Mouse (Mus musculus) forebrain, embryonic 12.5 days (tissue): ENCODE data around the gene Chmp5. TPM values are rescaled to one million over a fixed set of nuclear protein-coding genes. Genes with fewer than 3 reads are reported as not detected.
A peak's percentile ranks its signal among the peaks of the same experiment; 100 is the strongest.
"Not testable (repeated sequence)": the region's sequence is repeated elsewhere in the genome, so short reads cannot be mapped to it uniquely, and the experiment has no call there.

Experiments
- ATAC-seq: fragments of 200-750 bp; cut with Nextera tagmentation; 2 replicates; pipeline ENCODE4 v1.8.0; 2017; ENCODE audit warnings: moderate TSS enrichment; ENCODE audit not compliant: low FRiP score
- H3K27ac ChIP-seq: fragments of 300-500 bp; sonication (generic); 2 replicates; pipeline ENCODE4 v1.5.1; 2016; ENCODE audit warnings: mild to moderate bottlenecking
- H3K27me3 ChIP-seq: fragments of 300-500 bp; sonication (generic); 2 replicates; pipeline ENCODE4 v1.6.1; 2016; ENCODE audit warnings: mild to moderate bottlenecking
- H3K36me3 ChIP-seq: fragments of 300-500 bp; sonication (generic); replicated peaks from 2 replicates; pipeline ENCODE4 v1.6.1; 2016; ENCODE audit warnings: mild to moderate bottlenecking
- H3K4me1 ChIP-seq: fragments of 300-500 bp; sonication (generic); 2 replicates; pipeline ENCODE4 v1.6.1; 2016
- H3K4me2 ChIP-seq: fragments of 300-500 bp; sonication (generic); 2 replicates; pipeline ENCODE4 v1.6.1; 2016; ENCODE audit warnings: mild to moderate bottlenecking, moderate library complexity
- H3K4me3 ChIP-seq: fragments of 300-500 bp; sonication (generic); replicated peaks from 2 replicates; pipeline ENCODE4 v1.5.1; 2016; ENCODE audit warnings: mild to moderate bottlenecking
- H3K9ac ChIP-seq: fragments of 300-500 bp; sonication (generic); 2 replicates; pipeline ENCODE4 v1.6.1; 2016; ENCODE audit warnings: mild to moderate bottlenecking
- H3K9me3 ChIP-seq: fragments of 300-500 bp; sonication (generic); 2 replicates; pipeline ENCODE4 v1.6.1; 2016
- WGBS: fragments of 180-500 bp; shearing (Covaris S2); methylation state at CpG from one replicate; pipeline ENCODE4 v1.1.7; 2016; 5-methylcytosine and 5-hydroxymethylcytosine counted together
- polyA plus RNA-seq: library from polyadenylated mRNA; unstranded; fragments of >200 nt; fragmentation: Nextera tagmentation; extraction: Ambion mirVana; gene quantifications from 2 replicates; pipeline ENCODE4 v1.2.1, GENCODE M21; 2016

Gene Chmp5
- polyA plus RNA-seq, 1 experiment from 2014 or later: 143 TPM

DNA sequence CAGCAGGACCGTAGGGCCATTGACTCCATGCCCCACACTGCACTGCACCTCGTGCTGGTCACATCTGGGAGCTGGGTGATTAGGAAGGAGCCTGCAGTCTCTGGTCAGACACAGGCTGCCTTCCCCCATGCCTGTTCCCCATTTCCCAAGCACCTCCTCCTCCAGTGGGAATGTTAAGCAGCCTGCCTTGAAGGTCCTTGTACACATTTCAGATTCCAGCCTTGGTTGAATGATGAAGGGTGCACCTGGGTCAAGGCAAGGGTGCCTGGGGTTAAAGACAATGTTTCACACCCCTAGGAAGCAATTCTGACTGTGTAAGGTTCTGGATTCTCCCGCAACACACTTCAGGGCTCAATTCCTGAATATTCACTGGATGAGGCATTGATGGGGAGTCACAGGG is 26.9 kb upstream of the Chmp5 start:
- Histone ChIP-seq H3K9me3 (no peaks in the 10 kb centered on the region; the same call in 1 of the 2 replicates), H3K4me2 (no peak overlapping the region), H3K4me3 (no peak overlapping the region), H3K4me1 (no peaks in the 10 kb centered on the region), H3K27ac (no peak overlapping the region), H3K9ac (no peak overlapping the region), H3K36me3 (no peaks in the 10 kb centered on the region), H3K27me3 (no peaks in the 10 kb centered on the region)
- WGBS: 80% methylated on average over 3 of the region's 3 CpGs
- no peak for ATAC-seq

DNA sequence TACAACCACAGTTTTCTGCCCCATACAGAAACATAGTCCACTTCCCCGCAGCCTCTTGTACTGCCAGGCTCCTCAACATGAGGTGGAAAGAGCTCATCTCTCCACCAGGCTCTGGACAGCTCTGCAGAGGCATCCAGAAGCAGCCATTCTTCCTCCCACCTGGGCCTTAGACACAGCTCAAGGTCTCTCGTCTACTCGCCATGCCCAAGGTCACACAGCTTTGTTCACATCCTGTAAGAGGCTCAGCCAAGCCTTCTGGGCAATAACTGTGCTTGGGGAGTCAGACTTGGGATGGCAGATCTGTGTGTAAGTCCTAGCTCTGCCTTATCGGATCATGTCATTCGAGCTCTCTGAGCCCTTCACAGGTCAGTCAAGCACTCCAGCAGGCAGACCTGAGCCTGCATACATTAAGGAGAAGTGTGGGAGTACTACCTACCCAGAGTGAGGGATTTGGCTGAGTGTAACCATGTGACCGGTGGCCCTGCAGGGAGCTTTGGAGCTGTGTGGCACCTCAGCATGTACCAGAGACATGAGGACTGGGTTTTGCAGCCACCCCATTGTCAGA is 25.0 kb upstream of the Chmp5 start:
- Histone ChIP-seq H3K4me3 (no peak overlapping the region), H3K4me1 (no peaks in the 10 kb centered on the region), H3K9ac (no peak overlapping the region), H3K27me3 (no peaks in the 10 kb centered on the region), H3K27ac (no peak overlapping the region), H3K9me3 (no peaks in the 10 kb centered on the region; the same call in 1 of the 2 replicates), H3K4me2 (no peak overlapping the region), H3K36me3 (no peaks in the 10 kb centered on the region)
- 81% methylated on average over 6 of the region's 6 CpGs for WGBS
- no peak for ATAC-seq

DNA sequence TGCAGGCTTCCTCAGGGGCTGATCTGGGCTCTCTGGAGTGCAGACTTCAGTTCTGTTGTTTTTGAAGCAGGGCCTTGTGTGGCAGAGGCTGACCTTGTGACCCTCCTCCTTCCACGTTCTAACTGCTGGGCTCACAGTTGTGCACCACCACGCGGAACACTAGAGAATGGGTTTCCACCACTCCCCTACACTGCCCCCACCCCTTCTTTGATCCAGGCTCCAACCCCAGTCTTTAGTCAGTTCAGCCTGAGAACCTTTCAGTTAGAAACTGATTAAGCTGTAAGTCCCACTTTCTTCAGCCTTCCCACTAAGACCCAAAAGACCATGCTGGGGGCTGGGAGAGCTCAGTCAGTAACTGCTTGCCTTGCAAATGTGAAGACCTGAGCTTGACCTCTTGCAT is 22.6 kb upstream of the Chmp5 start:
- Histone ChIP-seq H3K9me3 (no peaks in the 10 kb centered on the region), H3K4me2 (no peak overlapping the region), H3K36me3 (no peaks in the 10 kb centered on the region), H3K9ac (no peak overlapping the region), H3K4me1 (no peaks in the 10 kb centered on the region), H3K27ac (no peak overlapping the region), H3K4me3 (no peak overlapping the region), H3K27me3 (no peaks in the 10 kb centered on the region)
- ATAC-seq: no peak
- WGBS: 41% methylated on average over 3 of the region's 3 CpGs

DNA sequence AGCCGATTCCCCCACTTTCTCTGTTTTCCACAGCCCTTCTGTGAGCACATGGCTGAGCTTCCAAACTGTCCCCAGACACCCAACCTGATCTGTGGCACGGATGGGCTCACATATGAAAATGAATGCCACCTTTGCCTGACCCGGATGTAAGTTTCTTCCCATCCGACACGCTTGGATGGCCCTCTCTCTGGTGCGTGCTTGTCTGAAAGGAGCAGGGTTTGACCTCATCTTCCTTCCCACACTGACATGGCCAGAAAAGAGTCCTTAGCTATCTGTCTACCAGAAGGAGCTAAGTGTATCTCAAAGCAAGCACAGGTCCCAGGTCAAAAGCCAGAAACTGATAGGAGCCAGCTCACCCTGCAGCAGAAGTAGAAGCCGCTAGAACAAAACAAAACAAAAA is 19.2 kb upstream of the Chmp5 start:
- H3K4me3 ChIP-seq: no peak overlapping the region
- no peaks in the 10 kb centered on the region for H3K27me3 ChIP-seq
- no peak for ATAC-seq
- H3K27ac ChIP-seq: no peak overlapping the region
- no peak overlapping the region for H3K9ac ChIP-seq
- no peaks in the 10 kb centered on the region for H3K4me1 ChIP-seq
- WGBS: 89% methylated on average over 7 of the region's 7 CpGs
- H3K36me3 ChIP-seq: peaks cover 24% of the 10 kb centered on the region
- no peaks in the 10 kb centered on the region for H3K9me3 ChIP-seq
- no peak overlapping the region for H3K4me2 ChIP-seq

DNA sequence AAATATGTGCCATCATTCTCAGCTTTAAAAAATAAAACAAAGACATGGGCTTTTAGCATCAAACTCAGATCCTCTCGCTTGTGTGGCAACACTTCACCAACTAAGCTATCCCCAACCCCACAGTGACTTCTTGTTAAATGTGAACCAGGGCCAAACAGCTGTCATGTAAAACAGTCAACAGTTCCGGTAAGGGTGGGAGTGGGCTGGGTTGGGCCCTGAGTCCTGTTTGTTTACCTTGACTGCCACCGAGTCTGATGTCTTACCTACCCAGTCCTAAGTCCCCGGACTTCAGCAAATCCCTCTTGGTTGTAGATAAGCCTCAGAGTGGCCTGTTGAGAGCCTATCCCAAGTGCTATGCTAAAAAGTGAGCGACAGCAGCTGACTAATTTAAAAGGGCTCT is 14.5 kb upstream of the Chmp5 start:
- no peaks in the 10 kb centered on the region for H3K27me3 ChIP-seq
- WGBS: 94% methylated on average over 5 of the region's 5 CpGs
- no peak for ATAC-seq
- no peak overlapping the region for H3K27ac ChIP-seq
- no peak overlapping the region for H3K9ac ChIP-seq
- no peaks in the 10 kb centered on the region for H3K4me1 ChIP-seq
- no peaks in the 10 kb centered on the region for H3K9me3 ChIP-seq
- H3K4me3 ChIP-seq: no peak overlapping the region
- H3K4me2 ChIP-seq: no peak overlapping the region
- peaks cover 66% of the 10 kb centered on the region for H3K36me3 ChIP-seq

DNA sequence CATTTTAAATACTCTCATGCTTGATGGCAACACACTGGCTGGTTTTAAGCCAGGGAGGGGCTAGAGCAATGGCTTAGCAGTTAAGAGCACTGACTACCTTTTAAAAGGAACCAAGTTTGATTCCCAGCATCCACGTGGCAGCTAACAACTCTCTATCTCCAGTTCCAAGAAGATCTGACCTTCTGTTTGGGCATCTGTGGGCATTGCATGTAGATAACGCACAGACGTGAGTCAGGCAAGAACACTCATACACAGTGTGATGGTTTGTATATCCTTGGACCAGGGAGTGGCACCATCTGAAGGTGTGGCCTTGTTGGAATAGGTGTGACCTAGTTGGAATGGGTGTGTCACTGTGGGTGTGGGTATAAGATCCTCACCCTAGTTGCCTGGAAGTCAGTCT is 13.8 kb upstream of the Chmp5 start:
- H3K27me3 ChIP-seq, H3K4me3 ChIP-seq, ATAC-seq, H3K4me2 ChIP-seq, H3K4me1 ChIP-seq, H3K9ac ChIP-seq, H3K9me3 ChIP-seq, H3K27ac ChIP-seq: not testable (repeated sequence)
- H3K36me3 ChIP-seq: peaks cover 72% of the 10 kb centered on the region
- WGBS: 92% methylated on average over 3 of the region's 3 CpGs

GRCm38 (mm10) chr4:40936175-40936839 is 11.9 kb upstream of the Chmp5 start:
- H3K9me3 ChIP-seq: 0 out of 2 replicates have a peak, but pooled peaks cover 6% of the 10 kb centered on the region
- 88% methylated on average over 9 of the region's 9 CpGs for WGBS
- H3K9ac ChIP-seq: no peak overlapping the region
- no peak overlapping the region for H3K27ac ChIP-seq
- H3K4me2 ChIP-seq: no peak overlapping the region
- no peak for ATAC-seq
- H3K36me3 ChIP-seq: peaks cover 92% of the 10 kb centered on the region
- no peaks in the 10 kb centered on the region for H3K27me3 ChIP-seq
- H3K4me1 ChIP-seq: no peaks in the 10 kb centered on the region
- H3K4me3 ChIP-seq: no peak overlapping the region

DNA sequence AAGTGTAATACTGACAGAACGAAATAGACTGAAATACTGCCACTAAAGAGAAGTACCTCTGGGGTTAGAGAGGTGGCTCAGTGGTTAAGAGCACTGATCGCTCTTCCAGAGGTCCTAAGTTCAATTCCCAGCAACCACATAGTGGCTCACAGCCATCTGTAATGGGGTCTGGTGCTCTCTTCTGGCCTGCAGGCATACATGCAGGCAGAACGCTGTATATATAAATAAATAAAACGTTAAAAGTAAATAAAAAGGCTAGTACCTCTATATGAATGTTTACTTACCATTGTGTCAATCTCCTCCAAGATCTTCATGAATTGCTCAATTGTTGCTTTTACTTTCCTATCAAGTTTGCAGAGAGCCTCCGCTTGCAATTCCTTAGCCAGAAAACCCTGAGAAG is 9.4 kb upstream of the Chmp5 start:
- H3K4me1 ChIP-seq: no peaks in the 10 kb centered on the region
- no peak overlapping the region for H3K4me2 ChIP-seq
- H3K9ac ChIP-seq: no peak overlapping the region
- peaks cover 95% of the 10 kb centered on the region for H3K36me3 ChIP-seq
- 0 out of 2 replicates have a peak, but pooled peaks cover 6% of the 10 kb centered on the region for H3K9me3 ChIP-seq
- H3K4me3 ChIP-seq: no peak overlapping the region
- no peak overlapping the region for H3K27ac ChIP-seq
- no peak for ATAC-seq
- no peaks in the 10 kb centered on the region for H3K27me3 ChIP-seq
- 97% methylated on average over 5 of the region's 5 CpGs for WGBS

- no peak for ATAC-seq
- no peaks in the 10 kb centered on the region for H3K27me3 ChIP-seq
- H3K4me2 ChIP-seq: no peak overlapping the region
- peaks cover 72% of the 10 kb centered on the region for H3K36me3 ChIP-seq
- H3K9me3 ChIP-seq: 0 out of 2 replicates have a peak, but pooled peaks cover 6% of the 10 kb centered on the region
- peaks cover 15% of the 10 kb centered on the region for H3K4me1 ChIP-seq
- no peak overlapping the region for H3K9ac ChIP-seq
- no peak overlapping the region for H3K4me3 ChIP-seq
- no peak overlapping the region for H3K27ac ChIP-seq
- 97% methylated on average over 5 of the region's 5 CpGs for WGBS
Observed at GRCm38 (mm10) chr4:40943651-40944050, 4.6 kb upstream of the Chmp5 start.

DNA sequence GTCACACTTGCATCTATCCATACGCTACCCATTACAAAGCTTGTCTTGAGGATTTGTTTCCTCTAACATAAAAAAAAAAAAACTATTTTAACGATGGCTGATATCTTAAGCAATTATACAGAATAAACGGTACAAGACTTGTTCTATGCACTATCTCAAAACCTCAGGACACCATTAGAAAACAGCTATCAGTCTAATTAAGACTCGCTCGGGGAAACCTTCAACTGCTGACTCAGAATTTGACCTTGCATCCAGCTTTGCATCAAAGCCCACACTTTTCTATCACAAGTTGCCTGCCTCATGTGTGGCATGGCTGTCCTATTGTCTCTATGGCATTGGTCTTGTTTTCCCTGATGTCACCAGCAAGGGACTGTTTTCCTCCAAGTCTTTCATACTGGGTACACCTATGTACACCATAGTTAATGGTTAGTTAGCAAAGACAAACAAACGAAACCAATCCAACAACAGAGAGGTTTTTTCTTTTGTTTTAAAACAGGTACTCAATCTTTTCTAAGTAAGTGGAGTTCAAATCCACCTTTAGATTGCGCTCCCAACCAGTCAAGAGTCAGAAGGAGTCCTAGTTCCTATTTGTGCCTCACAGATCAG is 1.6 kb upstream of the Chmp5 start:
- Histone ChIP-seq H3K4me1 (peaks cover 24% of the 10 kb centered on the region), H3K9ac (peak overlapping the region; percentile 89; the same call in 1 of the 2 replicates), H3K27ac (no peak overlapping the region), H3K36me3 (peaks cover 49% of the 10 kb centered on the region), H3K9me3 (no peaks in the 10 kb centered on the region), H3K4me3 (peak overlapping the region; percentile 88), H3K27me3 (no peaks in the 10 kb centered on the region), H3K4me2 (peak overlapping the region; percentile 85)
- 88% methylated on average over 7 of the region's 7 CpGs for WGBS
- ATAC-seq: no peak

DNA sequence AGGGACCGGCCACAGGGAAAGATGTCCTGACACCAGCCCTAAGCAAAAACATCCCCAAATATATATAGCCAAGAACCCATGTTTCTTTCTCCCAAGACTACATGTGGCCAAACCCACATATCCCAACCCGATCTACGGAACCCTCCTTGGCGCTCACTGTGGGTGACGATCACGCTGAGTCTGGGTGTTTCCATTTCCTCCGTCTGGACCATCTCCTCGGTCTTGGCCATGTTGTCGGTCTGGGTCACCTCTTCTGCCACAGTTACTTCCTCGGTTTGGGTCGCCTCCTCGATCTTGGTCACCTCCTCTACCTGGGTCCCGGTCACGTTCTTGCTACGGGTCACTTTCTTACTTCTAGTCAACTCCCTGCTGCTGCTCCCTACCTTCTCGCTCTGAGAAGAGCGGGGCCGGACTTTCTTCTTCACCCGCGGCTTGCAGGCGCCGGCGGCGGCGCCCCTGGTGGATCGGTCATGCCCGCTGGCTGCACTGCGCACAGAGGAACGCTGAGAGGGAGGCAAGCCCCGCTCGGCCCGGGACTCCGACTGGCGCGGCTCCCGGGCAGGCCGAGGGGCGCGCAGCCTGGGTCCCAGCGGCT is 545 bp upstream of the Chmp5 start:
- Histone ChIP-seq H3K9ac (peak overlapping the region; percentile 89), H3K4me3 (peak overlapping the region; percentile 88), H3K27me3 (no peaks in the 10 kb centered on the region), H3K27ac (peak overlapping the region; percentile 87), H3K4me1 (peaks cover 24% of the 10 kb centered on the region), H3K36me3 (peaks cover 44% of the 10 kb centered on the region), H3K9me3 (no peaks in the 10 kb centered on the region), H3K4me2 (peak overlapping the region; percentile 85)
- WGBS: under 1% methylated on average over 40 of the region's 40 CpGs
- no peak for ATAC-seq

DNA sequence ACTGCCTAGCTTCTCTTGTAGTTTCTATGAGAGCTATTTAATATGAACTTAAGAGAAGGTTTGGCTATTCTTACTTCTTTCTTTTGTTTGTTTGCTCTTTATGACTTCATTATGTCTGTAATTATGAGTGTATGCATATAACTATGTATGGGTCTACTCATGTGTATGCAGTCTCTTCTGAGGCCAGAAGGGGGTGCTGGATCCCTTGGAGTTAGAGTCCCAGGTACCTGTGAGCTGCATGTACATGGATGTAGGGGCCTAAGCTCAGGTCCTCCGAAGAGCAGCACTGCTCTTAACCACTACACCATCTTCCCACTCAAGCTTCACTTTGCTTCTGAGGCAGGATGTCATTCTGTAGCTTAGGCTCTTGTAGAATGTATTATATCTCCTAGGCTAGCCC is 5.3 kb downstream of the Chmp5 start:
- 95% methylated on average over 1 of the region's 1 CpGs for WGBS
- no peak overlapping the region for H3K4me2 ChIP-seq
- no peak overlapping the region for H3K4me3 ChIP-seq
- H3K36me3 ChIP-seq: peaks cover 59% of the 10 kb centered on the region
- H3K27ac ChIP-seq: no peak overlapping the region
- no peaks in the 10 kb centered on the region for H3K9me3 ChIP-seq
- peaks cover 9% of the 10 kb centered on the region for H3K4me1 ChIP-seq
- no peaks in the 10 kb centered on the region for H3K27me3 ChIP-seq
- no peak overlapping the region for H3K9ac ChIP-seq
- no peak for ATAC-seq
